8 mouse cellular contexts compared by ENCODE assay signal in the genomic region with DNA sequence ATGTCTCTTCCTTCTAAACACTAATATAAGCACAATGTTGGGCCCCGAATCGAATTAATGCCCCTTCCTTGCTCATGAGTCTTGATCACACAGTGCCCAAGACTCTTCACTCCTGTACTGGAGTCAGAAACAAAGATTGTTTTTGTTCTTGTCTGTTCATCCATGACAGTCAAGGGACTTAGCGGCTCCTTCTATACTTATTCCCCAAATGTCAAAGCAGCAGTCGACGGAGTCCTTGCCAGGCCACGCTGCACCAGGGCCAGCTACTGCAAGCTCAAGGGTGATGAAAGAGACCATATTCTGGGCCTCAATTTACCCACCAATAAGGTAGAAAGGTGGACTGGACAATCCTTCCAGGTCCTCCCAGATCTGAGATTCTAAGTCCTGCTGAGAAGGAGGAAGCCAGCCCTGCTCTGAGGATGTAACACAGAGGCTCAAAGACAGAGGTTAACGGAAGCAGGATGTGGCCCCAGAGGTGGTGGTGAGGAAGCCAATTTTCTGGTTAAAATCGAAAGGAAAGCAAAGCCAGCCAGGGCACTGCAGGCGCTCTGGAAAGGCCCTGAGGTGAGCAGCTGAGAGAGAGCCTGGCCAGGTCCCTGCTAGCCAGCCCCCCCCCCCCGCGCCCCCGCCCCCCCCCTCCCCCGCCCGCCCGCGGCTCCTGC. TPM values are rescaled to one million over a fixed set of nuclear protein-coding genes. Genes with fewer than 3 reads are reported as not detected.
A peak's percentile ranks its signal among the peaks of the same experiment; 100 is the strongest.
DNase-seq lines count a peak whose midpoint lies in the region; ATAC-seq and TF ChIP-seq lines count a peak whose summit lies in the region.
"Had no signal": no experiment of that assay in that cellular context is flagged by ENCODE, and none has a peak within 500 bp of the region (broad histone marks: within the 10 kb centered on the region; RNA-seq: fewer than 3 reads in every experiment).

No protein-coding gene starts in this region.

- no peaks in the 10 kb centered on the region for H3K36me3 ChIP-seq in embryonic facial prominence, embryonic 11.5 days (replicated peaks; ENCODE audit: control insufficient read depth, insufficient read depth, low read depth, low read length)
- H3K36me3 ChIP-seq in intestine, embryonic 16.5 days (ENCODE audit: control insufficient read depth, insufficient read depth, low read length): no peaks in the 10 kb centered on the region
- H3K36me3 ChIP-seq in lung, embryonic 14.5 days (ENCODE audit: insufficient read depth): no peaks in the 10 kb centered on the region

- ATAC-seq in embryonic facial prominence, embryonic 11.5 days (replicated peaks; ENCODE audit: insufficient number of reproducible peaks, low FRiP score, low TSS enrichment, low read depth): no peak
- 0 out of 2 replicates have a peak, but pooled peaks have one; percentile 16 for ATAC-seq in intestine, embryonic 16.5 days
- peak; percentile 10; the same call in 1 of the 2 replicates for ATAC-seq in lung, embryonic 14.5 days (ENCODE audit: insufficient read depth)

- peaks cover 11% of the 10 kb centered on the region for H3K4me1 ChIP-seq in embryonic facial prominence, embryonic 11.5 days (ENCODE audit: control insufficient read depth, insufficient read depth, low read length)
- peaks cover 3% of the 10 kb centered on the region; the same call in 1 of the 2 replicates for H3K4me1 ChIP-seq in intestine, embryonic 16.5 days (ENCODE audit: control insufficient read depth, insufficient read depth, low read length)
- peaks cover 5% of the 10 kb centered on the region; the same call in 1 of the 2 replicates for H3K4me1 ChIP-seq in lung, embryonic 14.5 days (ENCODE audit: insufficient read depth)

- H3K9ac ChIP-seq in embryonic facial prominence, embryonic 11.5 days (replicated peaks; ENCODE audit: low read length): no peak overlapping the region
- no peak overlapping the region for H3K9ac ChIP-seq in intestine, embryonic 16.5 days (ENCODE audit: low read depth, low read length)
- H3K9ac ChIP-seq in lung, embryonic 14.5 days: no peak overlapping the region

- intact Hi-C loops in left cerebral cortex, postnatal 36 days (cut with DNase I): no loop called here

- peak; percentile 38 to 42 for DNase-seq in spleen, adult 18-20 months
- no peak for DNase-seq in spleen, adult 12 weeks (ENCODE audit: low spot score)
- no peak for DNase-seq in embryonic facial prominence, embryonic 11.5 days (ENCODE audit: low spot score)
- DNase-seq in lung, embryonic 14.5 days: peak; percentile 57
- DNase-seq in thymus, postnatal 36 days: peak; percentile 80 to 83
- no peak for DNase-seq in left cerebral cortex, postnatal 36 days (ENCODE audit: low spot score in 2 of 2)

- no peaks in the 10 kb centered on the region for H3K9me3 ChIP-seq in embryonic facial prominence, embryonic 11.5 days (replicated peaks; ENCODE audit: control insufficient read depth, low read length)
- no peaks in the 10 kb centered on the region for H3K9me3 ChIP-seq in intestine, embryonic 16.5 days (ENCODE audit: control insufficient read depth, low read length)
- H3K9me3 ChIP-seq in lung, embryonic 14.5 days (ENCODE audit: low read depth, low read length): no peaks in the 10 kb centered on the region

- WGBS in embryonic facial prominence, embryonic 11.5 days: 30% methylated on average over 9 of the region's 16 CpGs
- WGBS in intestine, embryonic 16.5 days: 47% methylated on average over 11 of the region's 16 CpGs
- 50% methylated on average over 11 of the region's 16 CpGs for WGBS in lung, embryonic 14.5 days

- H3K27me3 ChIP-seq in embryonic facial prominence, embryonic 11.5 days (ENCODE audit: control insufficient read depth, insufficient read depth, low read length): no peaks in the 10 kb centered on the region
- no peaks in the 10 kb centered on the region for H3K27me3 ChIP-seq in intestine, embryonic 16.5 days (replicated peaks; ENCODE audit: control insufficient read depth, insufficient read depth, low read length)
- no peaks in the 10 kb centered on the region for H3K27me3 ChIP-seq in lung, embryonic 14.5 days (ENCODE audit: insufficient read depth, low read length)

- no peak for TF ChIP-seq CTCF in lung, embryonic 14.5 days (IDR thresholded peaks at IDR 0.05; ENCODE audit: low read depth)

- peak overlapping the region; percentile 2; the same call in 1 of the 2 replicates for H3K4me2 ChIP-seq in embryonic facial prominence, embryonic 11.5 days (ENCODE audit: low read depth, low read length)
- no peak overlapping the region for H3K4me2 ChIP-seq in intestine, embryonic 16.5 days (ENCODE audit: low read depth, low read length)
- no peak overlapping the region; the same call in 1 of the 2 replicates for H3K4me2 ChIP-seq in lung, embryonic 14.5 days

- H3K27ac ChIP-seq in embryonic facial prominence, embryonic 11.5 days (replicated peaks; ENCODE audit: low read depth, low read length): no peak overlapping the region
- peak overlapping the region; percentile 15; the same call in 1 of the 2 replicates for H3K27ac ChIP-seq in intestine, embryonic 16.5 days (ENCODE audit: low read length)
- H3K27ac ChIP-seq in lung, embryonic 14.5 days (ENCODE audit: low read depth): peak overlapping the region; percentile 40; the same call in 1 of the 2 replicates

- no peak overlapping the region for H3K4me3 ChIP-seq in embryonic facial prominence, embryonic 11.5 days (ENCODE audit: low read depth, low read length)
- no peak overlapping the region for H3K4me3 ChIP-seq in intestine, embryonic 16.5 days (ENCODE audit: low read length)
- no peak overlapping the region for H3K4me3 ChIP-seq in lung, embryonic 14.5 days (ENCODE audit: low read depth, low read length)

RNA-seq across cellular contexts. Expression of a gene that starts 8.2 kb away (rescaled TPM):
- polyA plus RNA-seq in embryonic facial prominence, embryonic 11.5 days (2014; fragmentation: Nextera tagmentation; extraction: Ambion mirVana): 52.8 TPM in 2 replicates
- 39.4 and 46.2 TPM in 2 replicates for polyA plus RNA-seq in intestine, embryonic 16.5 days (2015; fragmentation: Nextera tagmentation; extraction: Ambion mirVana)
- 137 and 142 TPM in 2 replicates for polyA plus RNA-seq in lung, embryonic 14.5 days (2014; fragmentation: Nextera tagmentation; extraction: Ambion mirVana)
- total RNA-seq in left cerebral cortex, postnatal 36 days (2021): 10 to 100 TPM; 30.1 to 39.0 TPM

RNA-seq across cellular contexts. Expression of a gene that starts 46.1 kb away (rescaled TPM):
- not detected in 2 replicates for polyA plus RNA-seq in embryonic facial prominence, embryonic 11.5 days (2014; fragmentation: Nextera tagmentation; extraction: Ambion mirVana)
- polyA plus RNA-seq in intestine, embryonic 16.5 days (2015; fragmentation: Nextera tagmentation; extraction: Ambion mirVana): not detected in 2 replicates
- not detected in 2 replicates for polyA plus RNA-seq in lung, embryonic 14.5 days (2014; fragmentation: Nextera tagmentation; extraction: Ambion mirVana)
- total RNA-seq in left cerebral cortex, postnatal 36 days (2021): not detected
- polyA plus RNA-seq: neural tube, embryonic 14.5 days had no signal

Comparison
In these comparisons a context has a peak if more than half of its experiments do, and no peak if none do; other contexts are left out.
1. DNase-seq: peak in spleen, adult 18-20 months (2 of 2), lung, embryonic 14.5 days (single experiment) and thymus, postnatal 36 days (2 of 2); none in spleen, adult 12 weeks (single experiment), embryonic facial prominence, embryonic 11.5 days (single experiment) and left cerebral cortex, postnatal 36 days (0 of 2).